ENCODE assay signal across 10 mouse cellular contexts in genomic region chr7:72391323-72391722, GRCm38 (mm10).
DNase-seq lines count a peak whose midpoint lies in the region; ATAC-seq and TF ChIP-seq lines count a peak whose summit lies in the region.
"Had no signal": no experiment of that assay in that cellular context is flagged by ENCODE, and none has a peak within 500 bp of the region (broad histone marks: within the 10 kb centered on the region; RNA-seq: fewer than 3 reads in every experiment).

No protein-coding gene starts in this region.

- TF ChIP-seq CTCF in E14TG2a.4 (conservative IDR thresholded peaks at IDR 0.05; ENCODE audit: low read length) = peak; percentile 73
- TF ChIP-seq CTCF in brain, embryonic 14.5 days (IDR thresholded peaks at IDR 0.05; ENCODE audit: borderline replicate concordance, extremely low read depth, insufficient read depth, insufficient read length) = peak; percentile 75
- peak; percentile 83 for TF ChIP-seq CTCF in kidney, postnatal 0 days (IDR thresholded peaks at IDR 0.05; ENCODE audit: low read depth)
- peak; percentile 25; the same call in 1 of the 2 replicates for TF ChIP-seq CTCF in small intestine, adult 2 months (IDR thresholded peaks at IDR 0.05; ENCODE audit: extremely low read depth, insufficient read length, insufficient replicate concordance, low read depth, low read length)

- H3K36me3 ChIP-seq in E14TG2a.4 (ENCODE audit: insufficient read depth, low read length) = no peaks in the 10 kb centered on the region
- H3K36me3 ChIP-seq in kidney, postnatal 0 days (ENCODE audit: insufficient read depth, low read length) = no peaks in the 10 kb centered on the region
- no peaks in the 10 kb centered on the region for H3K36me3 ChIP-seq in small intestine, adult 2 months (ENCODE audit: control insufficient read depth, insufficient read depth, low read length)
- H3K36me3 ChIP-seq: embryonic facial prominence, embryonic 12.5 days; liver, embryonic 15.5 days had no signal

- WGBS in kidney, postnatal 0 days = 41% methylated on average over 7 of the region's 7 CpGs
- 41% methylated on average over 7 of the region's 7 CpGs for WGBS in small intestine, adult 2 months

- no peak overlapping the region for H3K9ac ChIP-seq in kidney, postnatal 0 days (ENCODE audit: low read depth, low read length)
- H3K9ac ChIP-seq: embryonic facial prominence, embryonic 12.5 days; liver, embryonic 15.5 days had no signal

- H3K4me1 ChIP-seq in E14TG2a.4 (replicated peaks; ENCODE audit: low read depth, low read length) = no peaks in the 10 kb centered on the region
- H3K4me1 ChIP-seq in kidney, postnatal 0 days (replicated peaks; ENCODE audit: insufficient read depth, low read length) = no peaks in the 10 kb centered on the region
- no peaks in the 10 kb centered on the region for H3K4me1 ChIP-seq in small intestine, adult 2 months (ENCODE audit: control insufficient read depth, insufficient read depth, insufficient read length, low read length)
- H3K4me1 ChIP-seq: embryonic facial prominence, embryonic 12.5 days; liver, embryonic 15.5 days had no signal

- H3K4me3 ChIP-seq in E14TG2a.4 (replicated peaks; ENCODE audit: low read length) = no peak overlapping the region
- H3K4me3 ChIP-seq in kidney, postnatal 0 days (replicated peaks; ENCODE audit: low read depth, low read length) = no peak overlapping the region
- no peak overlapping the region for H3K4me3 ChIP-seq in small intestine, adult 2 months (ENCODE audit: low read depth, low read length)
- H3K4me3 ChIP-seq: embryonic facial prominence, embryonic 12.5 days; liver, embryonic 15.5 days had no signal

- no peaks in the 10 kb centered on the region for H3K9me3 ChIP-seq in E14TG2a.4 (ENCODE audit: low read length)
- H3K9me3 ChIP-seq in kidney, postnatal 0 days (replicated peaks; ENCODE audit: low read length) = no peaks in the 10 kb centered on the region
- H3K9me3 ChIP-seq: embryonic facial prominence, embryonic 12.5 days; liver, embryonic 15.5 days had no signal

- H3K27ac ChIP-seq in kidney, postnatal 0 days = no peak overlapping the region
- H3K27ac ChIP-seq in small intestine, adult 2 months (ENCODE audit: insufficient read depth, low read depth, low read length) = no peak overlapping the region
- H3K27ac ChIP-seq: embryonic facial prominence, embryonic 12.5 days; liver, embryonic 15.5 days had no signal

- no peak for ATAC-seq in kidney, postnatal 0 days (replicated peaks; ENCODE audit: low FRiP score, low read depth)

- peak; percentile 9 to 12 for DNase-seq in kidney, adult 8-10 months
- no peak for DNase-seq in kidney, adult 18-20 months
- peak; percentile 77 for DNase-seq in brain, embryonic 14.5 days (ENCODE audit: low read depth)
- DNase-seq in kidney, postnatal 0 days (ENCODE audit: low spot score) = peak; percentile 77
- DNase-seq in right cerebral cortex, postnatal 4 days = no peak
- no peak for DNase-seq in gastrocnemius, postnatal 4 days (ENCODE audit: low spot score in 2 of 2)

- no peak for TF ChIP-seq POLR2A in brain, embryonic 14.5 days (IDR thresholded peaks at IDR 0.05; ENCODE audit: borderline replicate concordance, extremely low read depth, insufficient read depth, insufficient read length, poor library complexity, severe bottlenecking)
- no peak for TF ChIP-seq POLR2A in small intestine, adult 2 months (IDR thresholded peaks at IDR 0.05; ENCODE audit: low read depth, low read length)

- H3K27me3 ChIP-seq in E14TG2a.4 (ENCODE audit: insufficient read depth, low read length) = no peaks in the 10 kb centered on the region
- H3K27me3 ChIP-seq in kidney, postnatal 0 days (ENCODE audit: insufficient read depth, low read length) = no peaks in the 10 kb centered on the region
- no peaks in the 10 kb centered on the region for H3K27me3 ChIP-seq in small intestine, adult 2 months (ENCODE audit: control insufficient read depth, insufficient read depth, low read length)
- H3K27me3 ChIP-seq: embryonic facial prominence, embryonic 12.5 days; liver, embryonic 15.5 days had no signal

- no peak overlapping the region for H3K4me2 ChIP-seq in kidney, postnatal 0 days (ENCODE audit: low read length)
- H3K4me2 ChIP-seq: embryonic facial prominence, embryonic 12.5 days; liver, embryonic 15.5 days had no signal

Comparison
In these comparisons a context has a peak if more than half of its experiments do, and no peak if none do; other contexts are left out.
1. DNase-seq: peak in kidney, adult 8-10 months (2 of 2), brain, embryonic 14.5 days (single experiment) and kidney, postnatal 0 days (single experiment); none in kidney, adult 18-20 months (single experiment), right cerebral cortex, postnatal 4 days (single experiment) and gastrocnemius, postnatal 4 days (0 of 2).
2. CTCF ChIP-seq: peak in every context shown above with its lines; median percentile 83 in kidney, postnatal 0 days; 75 in brain, embryonic 14.5 days; 73 in E14TG2a.4; 25 in small intestine, adult 2 months.